Mouse (Mus musculus) stomach, postnatal 0 days (tissue): ENCODE results near the gene Ddx58.

Experiments
- CTCF ChIP-seq: IDR thresholded peaks from 2 replicates; pipeline ENCODE4 v1.5.1; 2016; ENCODE audit warnings: antibody characterized with exemption, low read depth, mild to moderate bottlenecking, moderate library complexity
- EP300 ChIP-seq: optimal IDR thresholded peaks from 2 replicates; pipeline ENCODE3; 2016; ENCODE audit warnings: antibody characterized with exemption

DNA sequence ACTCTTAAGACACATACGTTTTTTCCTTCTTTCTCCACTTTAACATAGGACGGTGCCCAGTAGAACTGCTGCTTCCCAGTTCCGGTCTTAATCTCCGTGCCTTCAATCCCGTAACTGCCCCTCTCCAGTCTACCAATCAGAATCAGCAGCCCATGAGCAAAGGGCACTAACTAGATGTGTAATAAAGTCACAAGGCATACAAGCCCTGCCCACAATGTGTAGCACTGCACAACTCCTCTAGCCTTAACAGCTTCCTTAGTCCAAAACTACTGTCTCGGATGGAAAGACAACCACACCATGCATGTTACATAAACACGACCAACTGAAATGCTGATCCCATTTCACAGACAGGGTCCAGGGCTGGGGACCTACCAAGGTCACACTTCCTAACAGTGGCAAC is 28.1 kb upstream of the Ddx58 start:
- TF ChIP-seq CTCF (no peak), EP300 (no peak)
